Mouse (Mus musculus) left cerebral cortex, adult 9 months (tissue): Measurements from ENCODE around the gene Mmp13.
"Not testable (repeated sequence)": the region's sequence is repeated elsewhere in the genome, so short reads cannot be mapped to it uniquely, and the experiment has no call there.

Experiments used
- DNase-seq, 2 experiments: peaks; one replicate each; pipeline ENCODE4 v3.0.0; 2022; ENCODE audit warnings: low spot score in 2 of 2

Gene Mmp13

GRCm38 (mm10) chr9:7272214-7272613 lies at the start of gene Mmp13:
Mmp13 (plus strand) TSS chr9:7272514.
- DNase-seq = no peak

GRCm38 (mm10) chr9:7238619-7239018 lies 33.7 kb upstream of the Mmp13 start:
- DNase-seq = no peak

- no peak for DNase-seq
Measured at GRCm38 (mm10) chr9:7239967-7240366, 32.3 kb upstream of the Mmp13 start.

GRCm38 (mm10) chr9:7252797-7253654 lies 19.3 kb upstream of the Mmp13 start:
- no peak for DNase-seq

- no peak for DNase-seq
Measured at GRCm38 (mm10) chr9:7261667-7262066, 10.6 kb upstream of the Mmp13 start.

GRCm38 (mm10) chr9:7270071-7270470 lies 2.2 kb upstream of the Mmp13 start:
- no peak for DNase-seq

- DNase-seq = no peak
Measured at GRCm38 (mm10) chr9:7282565-7283302, 10.4 kb downstream of the Mmp13 start.

GRCm38 (mm10) chr9:7283303-7283684 lies 11.0 kb downstream of the Mmp13 start:
- not testable (repeated sequence) for DNase-seq

- no peak for DNase-seq
Measured at GRCm38 (mm10) chr9:7289501-7289900, 17.2 kb downstream of the Mmp13 start.

GRCm38 (mm10) chr9:7289901-7290300 lies 17.6 kb downstream of the Mmp13 start:
- DNase-seq = no peak

GRCm38 (mm10) chr9:7292132-7292531 lies 19.8 kb downstream of the Mmp13 start:
- peak in 1 of 2 experiments; percentile 4 for DNase-seq

- no peak for DNase-seq
Measured at GRCm38 (mm10) chr9:7331847-7332246, 59.5 kb downstream of the Mmp13 start.
